Mouse (Mus musculus) bone marrow, adult 2 months (tissue): ENCODE measurements at regions not wholly inside any gene's neighbourhood (a gene's known extent, or its start where the extent isn't known, plus 50 kb on each side); places are given as distances from the start of the nearest gene placed in this dataset.

ENCODE experiments used
- H3K27ac ChIP-seq: fragments of 200-500 bp; 2 replicates; pipeline ENCODE4 v1.5.1; 2012; ENCODE audit warnings: low read depth, mild to moderate bottlenecking, control low read depth, inconsistent platforms, low read length; ENCODE audit not compliant: control insufficient read depth, poor library complexity, insufficient read depth
- H3K4me1 ChIP-seq: fragments of 200-500 bp; 2 replicates; pipeline ENCODE4 v1.6.1; 2011; ENCODE audit warnings: low read length; ENCODE audit not compliant: control insufficient read depth, insufficient read depth
- H3K4me3 ChIP-seq: fragments of 200-500 bp; replicated peaks from 2 replicates; pipeline ENCODE3; 2011; ENCODE audit warnings: mild to moderate bottlenecking, low read depth, low read length, control low read depth; ENCODE audit not compliant: control insufficient read depth
- CTCF ChIP-seq: fragments of 200-500 bp; IDR thresholded peaks from 2 replicates; pipeline ENCODE4 v1.5.1; 2011; ENCODE audit warnings: low read length, control low read depth; ENCODE audit not compliant: control insufficient read depth, insufficient read depth
- POLR2A ChIP-seq: fragments of 200-500 bp; IDR thresholded peaks from 2 replicates; pipeline ENCODE4 v1.6.1; 2011; ENCODE audit warnings: low read depth, mild to moderate bottlenecking, control low read depth, low read length, borderline replicate concordance; ENCODE audit not compliant: control insufficient read depth
- WGBS: fragments of 180-500 bp; shearing (Covaris S2); methylation state at CpG from one replicate; pipeline ENCODE4 v1.1.7; 2018; 5-methylcytosine and 5-hydroxymethylcytosine counted together

DNA sequence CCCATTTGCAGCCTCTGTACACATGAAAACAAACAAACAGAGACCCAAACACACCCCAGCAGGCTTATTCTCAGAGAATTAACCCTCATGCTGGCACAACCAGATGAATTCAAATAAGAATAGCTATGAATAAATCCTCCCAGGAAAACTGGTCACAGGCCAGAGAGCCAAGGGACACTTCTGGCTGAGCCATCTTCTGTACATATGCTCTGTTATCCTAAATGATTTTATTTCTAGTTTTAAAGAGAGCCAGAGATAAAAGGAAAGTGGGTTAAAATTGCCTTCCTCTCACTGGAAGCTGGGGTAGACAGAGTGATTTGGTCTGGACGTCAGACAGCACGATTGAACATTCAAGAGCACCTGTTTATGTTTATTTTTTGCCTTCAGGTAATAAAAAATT, 190.4 kb downstream of the Satb1 start:
- TF ChIP-seq CTCF (no peak), POLR2A (no peak)
- 79% methylated on average over 2 of the region's 2 CpGs for WGBS
- no peak overlapping the region for H3K27ac ChIP-seq
- H3K4me3 ChIP-seq, result no peak overlapping the region
- H3K4me1 ChIP-seq, result no peaks in the 10 kb centered on the region

DNA sequence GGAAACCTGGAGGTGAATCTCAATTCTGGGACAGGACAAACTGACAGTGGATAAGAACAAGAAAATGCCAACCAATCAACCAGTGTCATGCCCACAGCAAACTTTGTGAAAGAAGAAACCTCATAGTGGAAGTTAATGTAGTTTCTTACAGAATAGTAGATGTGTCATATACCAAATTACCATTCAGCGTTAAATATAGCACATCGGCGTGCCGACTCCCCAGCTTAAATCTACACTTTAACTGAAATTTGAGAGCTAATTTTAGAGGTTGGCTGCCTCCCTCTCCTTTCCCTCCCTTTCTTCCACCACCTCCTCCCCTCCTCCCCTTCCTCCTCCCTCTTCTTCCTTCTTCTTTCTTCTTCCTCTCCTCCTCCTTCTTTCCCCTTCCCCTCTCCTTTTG, 197.2 kb downstream of the Satb1 start:
- WGBS, result 35% methylated on average over 4 of the region's 4 CpGs
- no peak overlapping the region for H3K27ac ChIP-seq
- no peak overlapping the region for H3K4me3 ChIP-seq
- TF ChIP-seq CTCF, result no peak
- TF ChIP-seq POLR2A, result no peak
- H3K4me1 ChIP-seq, result no peaks in the 10 kb centered on the region

DNA sequence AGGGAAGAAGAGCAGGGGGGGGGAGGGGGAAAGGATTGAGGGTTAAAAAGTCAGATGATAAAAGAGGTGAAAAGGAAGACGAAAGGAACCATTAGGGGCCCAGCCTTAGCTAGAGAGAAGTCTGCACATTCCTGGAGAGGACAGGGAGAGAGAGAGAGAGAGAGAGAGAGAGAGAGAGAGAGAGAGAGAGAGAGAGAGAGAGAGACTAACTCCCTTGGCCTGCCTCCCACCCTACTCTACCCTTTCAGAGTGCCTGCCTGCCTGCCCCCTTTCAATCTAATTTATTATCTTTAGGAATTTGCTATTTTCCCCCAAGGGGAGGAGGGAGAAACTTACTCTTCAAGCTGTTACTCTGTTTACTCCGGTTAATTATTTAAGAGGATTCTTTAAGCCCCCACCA, 201.5 kb downstream of the Satb1 start:
- H3K4me1 ChIP-seq, result no peaks in the 10 kb centered on the region
- TF ChIP-seq CTCF (no peak), POLR2A (no peak)
- 82% methylated on average over 2 of the region's 2 CpGs for WGBS
- no peak overlapping the region for H3K27ac ChIP-seq
- no peak overlapping the region for H3K4me3 ChIP-seq

DNA sequence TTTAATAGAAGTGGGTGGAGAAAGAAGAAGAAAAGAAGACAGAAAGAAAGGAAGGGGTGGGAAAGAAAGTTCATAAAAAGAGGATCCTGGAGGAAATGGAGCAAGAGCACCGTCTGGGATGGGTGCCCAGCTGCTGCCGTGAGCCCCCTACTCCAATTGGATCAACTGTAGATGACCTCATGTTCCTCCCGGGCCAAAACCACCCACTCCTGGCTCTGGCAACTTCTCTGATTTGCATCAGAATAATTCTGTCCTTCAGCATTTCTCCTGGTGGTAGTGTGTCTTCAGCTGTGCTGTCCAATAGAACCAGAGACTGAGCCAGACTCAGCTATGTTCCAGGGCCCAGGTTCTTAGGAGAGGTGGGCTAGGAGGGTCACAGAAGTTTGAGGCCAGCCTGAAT, 212.6 kb downstream of the Satb1 start:
- 56% methylated on average over 3 of the region's 3 CpGs for WGBS
- H3K4me1 ChIP-seq, result no peaks in the 10 kb centered on the region; the same call in 1 of the 2 replicates
- no peak for TF ChIP-seq CTCF
- no peak for TF ChIP-seq POLR2A
- no peak overlapping the region for H3K4me3 ChIP-seq
- H3K27ac ChIP-seq, result no peak overlapping the region

DNA sequence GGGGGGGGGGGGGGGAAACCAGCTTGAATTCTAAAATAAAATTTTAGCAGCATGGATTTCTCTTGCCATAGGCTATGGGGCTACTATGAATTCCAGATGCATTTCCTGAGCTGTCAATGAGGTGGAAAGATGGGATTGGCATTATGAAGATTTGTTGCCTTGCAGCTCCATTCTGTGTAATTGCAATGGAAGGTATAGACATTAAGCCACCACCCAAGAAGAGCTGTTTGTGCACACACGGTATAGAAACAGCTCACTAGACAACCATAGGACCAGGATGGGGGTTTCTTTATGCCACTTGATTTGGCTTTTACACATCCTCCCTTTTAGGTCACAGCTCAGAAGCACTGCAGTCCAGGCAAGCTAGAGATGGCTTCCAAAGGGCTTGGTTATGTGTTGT, 247.8 kb downstream of the Satb1 start:
- TF ChIP-seq POLR2A (no peak), CTCF (no peak)
- Histone ChIP-seq H3K27ac (no peak overlapping the region), H3K4me1 (no peaks in the 10 kb centered on the region), H3K4me3 (no peak overlapping the region)
- 84% methylated on average over 1 of the region's 1 CpGs for WGBS

DNA sequence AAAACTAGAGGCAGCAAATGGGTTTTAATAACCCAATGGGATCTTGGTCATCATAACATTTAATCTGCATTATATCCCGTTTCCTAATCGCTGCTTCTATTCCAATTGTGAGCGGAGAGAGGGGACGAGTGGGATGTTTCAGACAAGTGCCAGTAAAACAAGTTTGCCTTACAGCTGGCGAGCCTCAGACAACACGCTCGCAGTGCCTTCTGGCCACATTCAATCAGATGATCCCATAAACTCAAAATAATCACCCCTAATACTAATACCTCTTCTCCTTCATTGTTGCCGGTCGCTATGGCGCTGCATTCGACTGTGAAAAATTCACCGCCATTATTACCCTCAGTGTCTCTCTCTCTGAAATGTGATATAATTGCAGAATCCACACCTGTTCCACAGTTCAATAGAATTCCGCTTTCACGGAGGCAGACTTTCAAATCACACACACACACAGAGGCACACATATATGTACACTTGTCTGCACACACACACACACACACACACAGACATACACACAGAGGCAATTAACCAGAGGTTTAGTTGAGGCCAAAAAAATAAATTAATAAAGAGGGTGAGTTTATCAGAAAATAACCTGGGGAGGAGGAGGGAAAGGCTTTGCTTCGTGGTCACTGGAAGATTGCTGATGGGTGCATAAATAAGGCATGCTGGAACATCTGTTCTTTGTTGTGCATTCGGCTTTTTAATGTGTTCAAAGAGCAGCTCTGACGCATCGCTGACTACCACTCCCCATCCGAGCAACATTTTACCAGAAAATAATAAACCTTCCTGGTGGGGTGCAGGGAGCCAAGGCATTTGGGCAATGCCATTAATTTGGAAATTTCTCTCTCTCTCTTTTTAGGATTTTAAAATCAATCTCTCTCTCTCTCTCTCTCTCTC, 248.9 kb downstream of the Satb1 start:
- H3K4me1 ChIP-seq, result no peaks in the 10 kb centered on the region
- no peak overlapping the region for H3K27ac ChIP-seq
- no peak for TF ChIP-seq CTCF
- TF ChIP-seq POLR2A, result no peak
- no peak overlapping the region for H3K4me3 ChIP-seq
- WGBS, result 83% methylated on average over 19 of the region's 19 CpGs

DNA sequence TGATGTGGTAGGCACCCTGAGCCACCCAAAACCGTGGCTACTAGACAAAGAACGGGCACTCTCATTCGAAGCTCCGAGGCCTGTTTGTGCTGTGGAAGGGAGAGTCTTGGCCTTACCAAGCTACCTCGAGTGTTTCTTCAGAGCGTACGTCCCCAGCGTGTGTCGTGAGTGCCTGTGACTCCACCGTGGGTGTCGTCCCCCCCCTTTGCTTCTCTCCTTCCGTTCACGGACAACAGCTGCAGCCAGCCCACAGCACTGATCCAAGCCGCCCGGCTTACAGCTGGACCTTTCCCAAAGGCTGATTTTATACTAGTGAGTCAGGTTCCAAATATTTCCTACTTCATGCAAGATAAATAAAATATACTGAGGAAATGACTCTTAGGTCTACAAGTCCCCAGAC, 249.8 kb downstream of the Satb1 start:
- no peak for TF ChIP-seq POLR2A
- TF ChIP-seq CTCF, result no peak
- Histone ChIP-seq H3K27ac (no peak overlapping the region), H3K4me3 (no peak overlapping the region), H3K4me1 (no peaks in the 10 kb centered on the region)
- 84% methylated on average over 15 of the region's 15 CpGs for WGBS

DNA sequence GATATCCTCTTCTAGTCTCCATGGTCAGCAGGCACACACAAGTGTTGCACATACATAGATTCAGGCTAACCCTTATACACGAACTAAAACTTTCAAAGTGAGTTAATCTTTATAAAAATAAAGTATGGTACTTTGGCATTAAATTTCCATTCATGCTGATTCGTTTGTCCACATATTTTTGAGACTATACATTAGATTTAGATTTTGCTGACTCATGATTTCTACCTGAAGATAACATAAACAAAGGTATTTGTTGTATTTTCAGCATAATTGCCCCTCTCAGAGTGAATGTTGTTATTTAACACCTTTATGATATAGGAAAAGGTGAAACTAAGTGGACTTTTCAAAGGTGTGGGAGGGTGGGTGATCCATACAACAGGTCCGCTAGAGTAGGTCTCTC, 277.2 kb downstream of the Satb1 start:
- Histone ChIP-seq H3K4me1 (no peaks in the 10 kb centered on the region), H3K27ac (no peak overlapping the region), H3K4me3 (no peak overlapping the region)
- WGBS, result 72% methylated on average over 3 of the region's 3 CpGs
- TF ChIP-seq CTCF, result no peak
- TF ChIP-seq POLR2A, result no peak

DNA sequence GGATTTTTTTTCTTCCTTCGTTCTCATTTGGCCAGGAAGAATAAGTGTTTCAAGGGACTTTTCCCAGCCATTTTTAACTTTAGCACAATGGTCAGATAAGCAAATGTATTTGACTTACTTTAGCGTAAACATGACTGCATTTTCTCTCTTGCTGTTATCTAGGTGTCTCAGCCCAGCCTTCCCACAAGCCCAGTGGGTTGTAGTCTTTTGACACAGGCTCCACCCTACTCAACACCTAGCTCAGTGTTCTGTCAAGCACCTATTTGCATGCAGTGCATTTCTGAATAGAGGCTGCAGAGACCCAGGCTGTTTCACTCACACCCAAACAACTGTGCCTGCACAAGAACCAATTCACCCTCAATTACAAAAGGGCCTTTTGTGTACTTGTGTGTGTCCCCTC, 278.6 kb downstream of the Satb1 start:
- TF ChIP-seq CTCF (no peak), POLR2A (no peak)
- Histone ChIP-seq H3K4me3 (no peak overlapping the region), H3K4me1 (no peaks in the 10 kb centered on the region), H3K27ac (no peak overlapping the region)
- WGBS, result 71% methylated on average over 2 of the region's 2 CpGs
